Mouse (Mus musculus): ENCODE data around the gene 3110082J24Rik. TPM values are rescaled to one million over a fixed set of nuclear protein-coding genes. Genes with fewer than 3 reads are reported as not detected.

Gene 3110082J24Rik
- polyA plus RNA-seq, 1 experiment, result not detected

- Histone ChIP-seq H3K4me3 (ENCODE audit: extremely low read depth, insufficient read depth, insufficient read length) (no peak overlapping the region), H3K27me3 (ENCODE audit: control insufficient read depth, insufficient read depth, low read length) (peaks cover 17% of the 10 kb centered on the region), H3K27ac (ENCODE audit: insufficient read depth, low read length) (no peak overlapping the region), H3K4me1 (ENCODE audit: control insufficient read depth, insufficient read depth, insufficient read length) (peaks cover 4% of the 10 kb centered on the region; the same call in 1 of the 2 replicates), H3K36me3 (ENCODE audit: control insufficient read depth, insufficient read depth, low read length) (no peaks in the 10 kb centered on the region)
- DNase-seq (ENCODE audit: low read depth in 1 of 2, low spot score in 2 of 2), result no peak
- WGBS, result 58% methylated on average over 2 of the region's 2 CpGs
- no peak for TF ChIP-seq CTCF (IDR thresholded peaks at IDR 0.05; ENCODE audit: extremely low read depth, insufficient read depth, insufficient read length, insufficient replicate concordance)
These were observed 870 bp upstream of the 3110082J24Rik start for GRCm38 (mm10) chr5:30106756-30107155.

GRCm38 (mm10) chr5:30104841-30105667, 832 bp downstream of the 3110082J24Rik start, which contains the start of gene Garem2:
Garem2 (plus strand) TSS chr5:30105161.
- Histone ChIP-seq H3K4me3 (ENCODE audit: extremely low read depth, insufficient read depth, insufficient read length) (no peak within 1 kb of the TSS), H3K4me1 (ENCODE audit: control insufficient read depth, insufficient read depth, insufficient read length) (peaks cover 4% of the 10 kb centered on the region; the same call in 1 of the 2 replicates), H3K27ac (ENCODE audit: insufficient read depth, low read length) (no peak within 1 kb of the TSS), H3K27me3 (ENCODE audit: control insufficient read depth, insufficient read depth, low read length) (peaks cover 17% of the 10 kb centered on the region), H3K36me3 (ENCODE audit: control insufficient read depth, insufficient read depth, low read length) (no peaks in the 10 kb centered on the region)
- DNase-seq (ENCODE audit: low read depth in 1 of 2, low spot score in 2 of 2), result no peak
- WGBS, result 5% methylated on average over 65 of the region's 65 CpGs
- TF ChIP-seq POLR2A (IDR thresholded peaks at IDR 0.05; ENCODE audit: low read depth, low read length) (no peak), CTCF (IDR thresholded peaks at IDR 0.05; ENCODE audit: extremely low read depth, insufficient read depth, insufficient read length, insufficient replicate concordance) (no peak)

GRCm38 (mm10) chr5:30104339-30104738, 1.5 kb downstream of the 3110082J24Rik start:
- H3K27ac ChIP-seq (ENCODE audit: insufficient read depth, low read length), result no peak overlapping the region
- H3K4me1 ChIP-seq (ENCODE audit: control insufficient read depth, insufficient read depth, insufficient read length), result peaks cover 4% of the 10 kb centered on the region; the same call in 1 of the 2 replicates
- no peaks in the 10 kb centered on the region for H3K36me3 ChIP-seq (ENCODE audit: control insufficient read depth, insufficient read depth, low read length)
- DNase-seq (ENCODE audit: low read depth in 1 of 2, low spot score in 2 of 2), result no peak
- TF ChIP-seq CTCF (IDR thresholded peaks at IDR 0.05; ENCODE audit: extremely low read depth, insufficient read depth, insufficient read length, insufficient replicate concordance) (0 out of 2 replicates have a peak, but pooled peaks have one; percentile 12), POLR2A (IDR thresholded peaks at IDR 0.05; ENCODE audit: low read depth, low read length) (no peak)
- peaks cover 17% of the 10 kb centered on the region for H3K27me3 ChIP-seq (ENCODE audit: control insufficient read depth, insufficient read depth, low read length)
- no peak overlapping the region for H3K4me3 ChIP-seq (ENCODE audit: extremely low read depth, insufficient read depth, insufficient read length)
- 6% methylated on average over 12 of the region's 12 CpGs for WGBS

- Histone ChIP-seq H3K4me3 (ENCODE audit: extremely low read depth, insufficient read depth, insufficient read length) (no peak overlapping the region), H3K36me3 (ENCODE audit: control insufficient read depth, insufficient read depth, low read length) (no peaks in the 10 kb centered on the region), H3K27ac (ENCODE audit: insufficient read depth, low read length) (no peak overlapping the region), H3K27me3 (ENCODE audit: control insufficient read depth, insufficient read depth, low read length) (peaks cover 17% of the 10 kb centered on the region), H3K4me1 (ENCODE audit: control insufficient read depth, insufficient read depth, insufficient read length) (peaks cover 4% of the 10 kb centered on the region; the same call in 1 of the 2 replicates)
- no peak for DNase-seq (ENCODE audit: low read depth in 1 of 2, low spot score in 2 of 2)
- TF ChIP-seq POLR2A (IDR thresholded peaks at IDR 0.05; ENCODE audit: low read depth, low read length), result no peak
- no peak for TF ChIP-seq CTCF (IDR thresholded peaks at IDR 0.05; ENCODE audit: extremely low read depth, insufficient read depth, insufficient read length, insufficient replicate concordance)
- 89% methylated on average over 3 of the region's 3 CpGs for WGBS
These were observed 2.5 kb downstream of the 3110082J24Rik start for GRCm38 (mm10) chr5:30103340-30103739.

- Histone ChIP-seq H3K4me3 (ENCODE audit: extremely low read depth, insufficient read depth, insufficient read length) (no peak overlapping the region), H3K36me3 (ENCODE audit: control insufficient read depth, insufficient read depth, low read length) (no peaks in the 10 kb centered on the region), H3K4me1 (ENCODE audit: control insufficient read depth, insufficient read depth, insufficient read length) (no peaks in the 10 kb centered on the region), H3K27me3 (ENCODE audit: control insufficient read depth, insufficient read depth, low read length) (peaks cover 1% of the 10 kb centered on the region; the same call in 1 of the 2 replicates), H3K27ac (ENCODE audit: insufficient read depth, low read length) (no peak overlapping the region)
- no peak for DNase-seq (ENCODE audit: low read depth in 1 of 2, low spot score in 2 of 2)
- WGBS, result 89% methylated on average over 1 of the region's 1 CpGs
- TF ChIP-seq POLR2A (IDR thresholded peaks at IDR 0.05; ENCODE audit: low read depth, low read length) (no peak), CTCF (IDR thresholded peaks at IDR 0.05; ENCODE audit: extremely low read depth, insufficient read depth, insufficient read length, insufficient replicate concordance) (no peak)
These were observed 7.6 kb downstream of the 3110082J24Rik start for GRCm38 (mm10) chr5:30098260-30098659.

- no peak for TF ChIP-seq POLR2A (IDR thresholded peaks at IDR 0.05; ENCODE audit: low read depth, low read length)
- TF ChIP-seq CTCF (IDR thresholded peaks at IDR 0.05; ENCODE audit: extremely low read depth, insufficient read depth, insufficient read length, insufficient replicate concordance), result no peak
- no peak overlapping the region for H3K4me3 ChIP-seq (ENCODE audit: extremely low read depth, insufficient read depth, insufficient read length)
- H3K27ac ChIP-seq (ENCODE audit: insufficient read depth, low read length), result no peak overlapping the region
- DNase-seq (ENCODE audit: low read depth in 1 of 2, low spot score in 2 of 2), result no peak
- H3K4me1 ChIP-seq (ENCODE audit: control insufficient read depth, insufficient read depth, insufficient read length), result no peaks in the 10 kb centered on the region
- 67% methylated on average over 6 of the region's 6 CpGs for WGBS
- H3K27me3 ChIP-seq (ENCODE audit: control insufficient read depth, insufficient read depth, low read length), result no peaks in the 10 kb centered on the region
- no peaks in the 10 kb centered on the region for H3K36me3 ChIP-seq (ENCODE audit: control insufficient read depth, insufficient read depth, low read length)
These were observed 10.2 kb downstream of the 3110082J24Rik start for GRCm38 (mm10) chr5:30095731-30096130.

GRCm38 (mm10) chr5:30094399-30094798, 11.5 kb downstream of the 3110082J24Rik start:
- Histone ChIP-seq H3K4me1 (ENCODE audit: control insufficient read depth, insufficient read depth, insufficient read length) (no peaks in the 10 kb centered on the region), H3K27ac (ENCODE audit: insufficient read depth, low read length) (no peak overlapping the region), H3K4me3 (ENCODE audit: extremely low read depth, insufficient read depth, insufficient read length) (no peak overlapping the region), H3K36me3 (ENCODE audit: control insufficient read depth, insufficient read depth, low read length) (no peaks in the 10 kb centered on the region), H3K27me3 (ENCODE audit: control insufficient read depth, insufficient read depth, low read length) (no peaks in the 10 kb centered on the region)
- TF ChIP-seq POLR2A (IDR thresholded peaks at IDR 0.05; ENCODE audit: low read depth, low read length) (no peak), CTCF (IDR thresholded peaks at IDR 0.05; ENCODE audit: extremely low read depth, insufficient read depth, insufficient read length, insufficient replicate concordance) (no peak)
- DNase-seq (ENCODE audit: low read depth in 1 of 2, low spot score in 2 of 2), result no peak
- WGBS, result 60% methylated on average over 2 of the region's 2 CpGs

All from spleen, adult 2 months (tissue).